Mouse (Mus musculus) liver, adult 2 months (tissue): Measurements from ENCODE around the gene Braf.

Experiments
- CTCF ChIP-seq: fragments of 200-500 bp; IDR thresholded peaks from 2 replicates; pipeline ENCODE4 v1.5.1; 2011; ENCODE audit warnings: low read depth, low read length, control low read depth
- POLR2A ChIP-seq: fragments of 200-500 bp; IDR thresholded peaks from 2 replicates; pipeline ENCODE4 v1.6.1; 2011; ENCODE audit warnings: low read length, control low read depth; ENCODE audit not compliant: insufficient read depth; ENCODE audit errors: extremely low read depth

DNA sequence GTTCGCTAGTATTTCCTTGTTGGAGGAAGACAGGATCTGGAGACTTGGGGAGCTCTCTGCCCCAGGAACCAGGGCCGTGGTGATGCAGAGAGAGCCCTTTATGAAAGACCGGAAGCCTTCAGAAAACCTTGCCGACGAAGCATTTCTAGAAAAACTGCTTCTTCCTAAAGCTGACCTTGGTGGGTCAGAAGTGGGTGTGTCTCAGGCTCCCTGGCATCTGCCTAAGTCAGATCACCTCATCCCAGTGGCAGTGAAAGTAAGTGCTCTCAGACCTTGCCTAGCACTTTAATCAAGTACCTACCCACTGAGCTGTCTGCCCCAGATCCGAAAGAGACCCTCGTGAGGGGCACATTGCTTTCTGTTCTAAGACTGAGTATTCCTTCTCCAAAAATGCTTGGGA, 150.3 kb downstream of the Braf start:
- TF ChIP-seq CTCF (no peak), POLR2A (no peak)
